Mouse (Mus musculus) central nervous system, embryonic 18 days (tissue): ENCODE results near the gene Dydc2. TPM values are rescaled to one million over a fixed set of nuclear protein-coding genes. Genes with fewer than 3 reads are reported as not detected.

Experiments used
- polyA plus RNA-seq: library from polyadenylated mRNA; depleted of rRNA; stranded (reverse); fragments of >200 nt; gene quantifications from 2 replicates; pipeline ENCODE4 v1.2.3, GENCODE M21; 2012; rRNA removed

Gene Dydc2
- polyA plus RNA-seq: 0.38 and 0.55 TPM in 2 replicates

DNA sequence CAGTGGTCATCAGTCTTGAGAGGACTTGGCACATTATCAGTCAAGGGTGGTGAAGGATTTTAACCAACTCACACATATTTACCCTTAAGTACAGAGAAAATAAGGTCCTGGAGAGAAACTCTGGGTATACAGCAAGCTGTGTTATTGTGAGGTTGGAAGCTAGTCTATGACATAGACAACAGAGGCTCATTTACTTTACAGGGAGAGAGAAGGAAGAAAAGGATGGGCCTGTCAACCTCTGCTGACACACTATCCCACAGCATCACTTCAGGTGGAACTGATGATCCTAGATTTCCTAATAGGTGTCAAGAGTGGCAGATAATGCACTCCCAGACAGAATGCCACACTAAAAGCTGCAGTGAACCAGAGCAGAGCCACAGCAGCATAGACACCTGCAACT lies at the start of gene Dydc2:
Dydc2 (minus strand) TSS at position 101 of the 400 bp plus-strand sequence.

DNA sequence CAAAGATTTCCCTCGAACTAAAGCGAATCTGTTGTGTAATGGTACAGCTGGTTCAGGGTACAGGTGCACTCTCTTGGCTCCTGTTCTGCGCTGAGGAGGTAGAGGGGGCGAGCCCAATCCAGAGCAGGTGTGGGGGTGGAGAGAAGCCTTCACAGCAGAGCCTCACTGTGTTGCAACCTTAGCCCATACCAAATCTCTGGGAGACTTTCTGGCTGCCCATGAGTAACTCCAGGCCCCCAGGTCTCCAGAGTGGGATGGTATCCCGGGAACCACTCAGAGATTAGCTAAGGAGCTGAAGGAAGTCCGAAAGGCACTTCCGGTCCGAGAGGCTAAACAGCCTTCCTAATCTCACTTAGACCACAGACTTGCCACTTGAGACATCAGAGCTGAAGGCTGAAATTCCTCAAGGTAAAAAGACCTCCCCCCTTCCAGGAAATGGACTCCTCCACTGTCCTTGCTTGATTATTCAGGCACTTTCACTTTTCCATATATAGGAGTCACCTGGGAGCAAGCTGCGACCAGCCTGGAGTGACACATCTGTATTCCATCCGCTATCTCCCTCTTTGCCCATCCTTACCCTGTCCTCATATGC lies 35.9 kb upstream of the Dydc2 start, which contains the start of gene Mat1a:
Mat1a (plus strand) TSS at position 183 of the 592 bp plus-strand sequence.

DNA sequence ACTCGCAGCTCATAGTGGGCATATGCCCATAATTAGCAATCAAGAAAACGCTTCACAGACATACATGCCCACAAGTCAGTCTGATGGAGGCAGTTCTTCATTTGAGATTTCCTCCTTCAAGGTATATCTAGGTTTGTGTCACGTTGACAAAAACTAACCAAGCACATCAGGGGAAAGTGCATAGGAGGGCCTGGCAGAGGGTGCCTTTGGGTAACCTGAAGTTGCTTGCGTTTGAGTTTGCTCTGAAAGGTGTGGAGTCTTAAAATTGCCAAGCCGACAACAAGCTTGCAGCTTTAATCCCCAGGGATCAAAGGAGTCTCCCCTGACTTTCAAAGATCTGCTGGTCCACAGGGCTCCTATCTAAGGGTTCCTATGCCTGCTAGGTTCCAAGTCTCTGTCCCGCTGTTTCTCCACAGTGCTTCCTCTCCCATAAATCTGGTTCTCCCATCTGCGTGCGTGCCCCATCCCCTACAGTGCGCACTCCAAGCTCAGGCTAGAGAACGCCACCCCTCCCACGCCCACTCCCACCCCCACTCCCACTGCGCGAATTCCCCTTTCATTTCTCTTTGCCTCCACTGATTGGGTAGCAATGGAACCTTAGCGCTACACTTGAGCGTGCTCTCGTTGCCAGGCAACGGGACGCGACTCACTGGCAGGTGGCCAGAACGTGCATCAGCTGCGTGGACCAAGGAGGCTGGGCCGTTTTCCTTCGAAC lies 3.4 kb upstream of the Dydc2 start, which contains the start of gene Dydc1:
Dydc1 (plus strand) TSS at position 683 of the 715 bp plus-strand sequence.

DNA sequence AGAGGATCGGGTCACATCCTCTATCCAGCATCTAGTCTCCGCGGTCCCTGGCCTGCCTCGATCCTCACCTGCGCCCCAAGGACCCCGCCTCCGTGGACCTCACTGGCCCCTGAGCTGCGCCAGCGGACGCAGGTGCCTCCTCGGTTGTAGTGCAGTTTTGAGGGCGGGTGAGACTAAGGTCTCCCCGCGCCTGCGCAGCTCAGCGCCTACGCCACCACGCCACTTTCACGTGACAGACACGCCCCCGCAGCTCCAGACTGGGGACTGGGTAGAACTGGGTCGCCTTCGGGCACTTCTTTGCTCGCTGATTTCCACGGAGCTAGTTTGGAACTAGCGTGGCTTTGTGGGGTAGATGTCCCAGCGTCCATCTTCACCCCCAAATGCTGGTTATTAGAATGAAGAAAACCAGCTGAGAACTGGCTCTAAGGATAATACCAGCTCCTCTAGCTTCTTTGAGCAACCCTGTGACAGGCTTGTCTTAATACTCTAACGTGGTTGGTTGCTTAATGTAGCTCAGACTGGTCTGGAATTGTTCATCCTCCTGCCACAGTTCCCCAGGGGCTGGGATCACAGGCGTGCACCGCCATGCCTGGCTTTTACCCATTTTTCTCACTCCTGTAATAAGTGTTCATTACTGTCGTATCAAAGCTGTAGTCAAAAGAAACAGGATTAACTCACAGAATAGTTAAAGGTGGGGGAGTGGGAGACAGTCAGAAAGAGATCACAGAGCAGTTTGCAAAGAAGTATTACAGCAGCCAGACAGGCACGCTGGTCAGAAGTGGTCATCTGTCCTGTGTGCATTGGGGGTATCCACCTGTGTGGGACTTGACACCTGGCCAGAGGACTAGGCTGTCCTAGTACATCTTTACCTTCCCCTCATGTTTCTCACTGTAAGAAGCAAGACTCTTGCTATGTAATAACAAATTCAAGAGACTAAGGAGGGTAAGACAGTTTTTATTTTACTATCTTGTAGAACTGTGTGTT lies 55.1 kb downstream of the Dydc2 start, which contains the start of gene Fam213a:
Fam213a (minus strand) TSS at position 159 of the 984 bp plus-strand sequence.

Other genes starting within 250 kb of the Dydc2 start
- gene Sh2d4b, start 175.9 kb downstream of the Dydc2 start, polyA plus RNA-seq: 2.0 and 2.3 TPM in 2 replicates
- gene Tspan14, start 102.4 kb downstream of the Dydc2 start, polyA plus RNA-seq: 77.3 and 83.9 TPM in 2 replicates
- gene Fam213a, start 55.4 kb downstream of the Dydc2 start, polyA plus RNA-seq: 52.6 and 55.0 TPM in 2 replicates
- gene Dydc1, start 3.7 kb upstream of the Dydc2 start, polyA plus RNA-seq: 0.05 TPM in 1 of 2 replicates, not detected in the other
- 0.08 TPM in 1 of 2 replicates, not detected in the other for gene Mat1a, start 35.8 kb upstream of the Dydc2 start, polyA plus RNA-seq
- gene Sftpa1, start 62.6 kb upstream of the Dydc2 start, polyA plus RNA-seq: not detected in 2 replicates
- not detected in 2 replicates for gene Mbl1, start 82.2 kb upstream of the Dydc2 start, polyA plus RNA-seq
- not detected in 2 replicates for gene Sftpd, start 115.9 kb upstream of the Dydc2 start, polyA plus RNA-seq
- 0.40 and 0.55 TPM in 2 replicates for gene Gm2832, start 209.6 kb upstream of the Dydc2 start, polyA plus RNA-seq